Mouse (Mus musculus) heart, embryonic 10.5 days (tissue): Measurements from ENCODE around the gene Tbx4. TPM values are rescaled to one million over a fixed set of nuclear protein-coding genes. Genes with fewer than 3 reads are reported as not detected.

Experiments used
- DNase-seq: peaks from one replicate; pipeline ENCODE4 v3.0.0-alpha.2; 2017; ENCODE audit warnings: low spot score
- H3K27ac ChIP-seq: fragments of 300-500 bp; sonication (generic); 2 replicates; pipeline ENCODE4 v1.5.1; 2016; ENCODE audit warnings: mild to moderate bottlenecking
- H3K27me3 ChIP-seq: fragments of 300-500 bp; sonication (generic); 2 replicates; pipeline ENCODE4 v1.6.1; 2016; ENCODE audit warnings: mild to moderate bottlenecking; ENCODE audit not compliant: poor library complexity, insufficient read depth, severe bottlenecking
- H3K36me3 ChIP-seq: fragments of 300-500 bp; sonication (generic); 2 replicates; pipeline ENCODE4 v1.6.1; 2016; ENCODE audit warnings: mild to moderate bottlenecking, moderate library complexity
- H3K4me1 ChIP-seq: fragments of 300-500 bp; sonication (generic); 2 replicates; pipeline ENCODE4 v1.6.1; 2016; ENCODE audit warnings: mild to moderate bottlenecking
- H3K4me3 ChIP-seq: fragments of 300-500 bp; sonication (generic); 2 replicates; pipeline ENCODE4 v1.5.1; 2016; ENCODE audit warnings: mild to moderate bottlenecking, moderate library complexity
- H3K9me3 ChIP-seq: fragments of 300-500 bp; sonication (generic); 2 replicates; pipeline ENCODE4 v1.6.1; 2016; ENCODE audit warnings: mild to moderate bottlenecking, moderate library complexity
- WGBS: fragments of 180-500 bp; shearing (Covaris S2); methylation state at CpG from one replicate; pipeline ENCODE4 v1.1.7; 2016; 5-methylcytosine and 5-hydroxymethylcytosine counted together
- polyA plus RNA-seq: library from polyadenylated mRNA; unstranded; fragments of >200 nt; fragmentation: Nextera tagmentation; extraction: Ambion mirVana; gene quantifications from 2 replicates; pipeline ENCODE4 v1.2.1, GENCODE M21; 2016

Tbx4 gene
- polyA plus RNA-seq, 1 experiment from 2014 or later: 4.1 TPM

GRCm38 (mm10) chr11:85894136-85894530 is 7.9 kb downstream of the Tbx4 start:
- H3K27ac ChIP-seq: no peak overlapping the region
- H3K4me3 ChIP-seq: no peak overlapping the region
- no peaks in the 10 kb centered on the region for H3K36me3 ChIP-seq
- 4% methylated on average over 3 of the region's 3 CpGs for WGBS
- peaks cover 38% of the 10 kb centered on the region for H3K4me1 ChIP-seq
- DNase-seq: no peak
- H3K27me3 ChIP-seq: peaks cover 99% of the 10 kb centered on the region
- H3K9me3 ChIP-seq: no peaks in the 10 kb centered on the region

DNA sequence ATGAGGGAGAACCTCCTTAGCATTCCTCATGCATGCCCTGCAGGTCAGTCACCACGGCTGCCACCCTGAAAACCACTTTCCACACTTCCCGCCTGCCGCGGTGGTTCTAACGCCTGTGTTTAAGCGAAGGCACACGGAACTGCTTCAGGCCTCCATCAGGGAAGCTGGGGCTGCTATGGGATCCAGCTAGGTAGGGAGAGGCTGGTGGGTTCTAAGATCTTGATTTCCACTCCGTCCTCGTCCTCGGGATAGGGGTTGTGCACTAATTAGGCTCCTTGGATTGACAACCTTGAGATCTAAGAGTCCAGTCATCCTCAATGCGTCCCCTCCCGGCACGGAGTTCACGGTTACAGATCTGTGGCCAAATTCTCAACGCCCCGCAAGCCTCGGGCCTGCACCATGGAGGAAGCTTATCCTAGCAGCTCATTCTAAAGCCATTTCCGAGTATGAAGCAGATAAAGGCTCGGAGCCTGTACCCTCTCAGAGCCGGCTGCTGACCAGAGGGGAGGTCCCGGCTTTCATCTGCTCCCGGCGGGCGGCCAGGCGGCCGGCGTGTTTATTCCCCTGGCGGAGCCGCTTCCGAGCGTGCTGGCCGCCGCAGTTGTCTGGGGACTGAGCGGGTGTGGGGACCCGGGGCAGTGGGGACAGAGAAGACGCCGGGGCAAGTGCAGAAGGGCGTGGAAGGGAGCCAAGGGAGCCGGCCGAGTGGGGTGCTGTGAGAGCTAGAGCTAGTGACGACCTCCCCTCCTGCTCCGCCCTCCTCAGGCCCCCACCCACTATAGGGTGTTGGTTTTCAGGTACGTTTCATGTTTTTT is 8.7 kb downstream of the Tbx4 start:
- H3K36me3 ChIP-seq: 0 out of 2 replicates have a peak, but pooled peaks cover 3% of the 10 kb centered on the region
- peak overlapping the region; percentile 6 for H3K27ac ChIP-seq
- DNase-seq: no peak
- peaks cover 33% of the 10 kb centered on the region for H3K4me1 ChIP-seq
- H3K27me3 ChIP-seq: peaks cover 99% of the 10 kb centered on the region
- WGBS: 1% methylated on average over 43 of the region's 43 CpGs
- no peaks in the 10 kb centered on the region for H3K9me3 ChIP-seq
- H3K4me3 ChIP-seq: peak overlapping the region; percentile 61

GRCm38 (mm10) chr11:85896335-85896985 is 10.2 kb downstream of the Tbx4 start:
- H3K36me3 ChIP-seq: peaks cover 6% of the 10 kb centered on the region; the same call in 1 of the 2 replicates
- H3K9me3 ChIP-seq: no peaks in the 10 kb centered on the region
- H3K27ac ChIP-seq: no peak overlapping the region
- no peak for DNase-seq
- H3K4me3 ChIP-seq: peak overlapping the region; percentile 1; the same call in 1 of the 2 replicates
- peaks cover 18% of the 10 kb centered on the region for H3K4me1 ChIP-seq
- H3K27me3 ChIP-seq: peaks cover 99% of the 10 kb centered on the region
- WGBS: 38% methylated on average over 12 of the region's 13 CpGs

GRCm38 (mm10) chr11:85900291-85900690 is 14.1 kb downstream of the Tbx4 start:
- Histone ChIP-seq H3K4me1 (peaks cover 10% of the 10 kb centered on the region), H3K4me3 (no peak overlapping the region), H3K36me3 (peaks cover 10% of the 10 kb centered on the region; the same call in 1 of the 2 replicates), H3K9me3 (no peaks in the 10 kb centered on the region), H3K27ac (no peak overlapping the region), H3K27me3 (peaks cover 87% of the 10 kb centered on the region)
- no peak for DNase-seq

GRCm38 (mm10) chr11:85909514-85909913 is 23.3 kb downstream of the Tbx4 start:
- Histone ChIP-seq H3K27me3 (peaks cover 38% of the 10 kb centered on the region), H3K4me3 (no peak overlapping the region), H3K36me3 (no peaks in the 10 kb centered on the region; the same call in 1 of the 2 replicates), H3K27ac (peak overlapping the region; percentile 81), H3K9me3 (no peaks in the 10 kb centered on the region), H3K4me1 (peaks cover 34% of the 10 kb centered on the region)
- DNase-seq: no peak
- WGBS: 58% methylated on average over 4 of the region's 4 CpGs

DNA sequence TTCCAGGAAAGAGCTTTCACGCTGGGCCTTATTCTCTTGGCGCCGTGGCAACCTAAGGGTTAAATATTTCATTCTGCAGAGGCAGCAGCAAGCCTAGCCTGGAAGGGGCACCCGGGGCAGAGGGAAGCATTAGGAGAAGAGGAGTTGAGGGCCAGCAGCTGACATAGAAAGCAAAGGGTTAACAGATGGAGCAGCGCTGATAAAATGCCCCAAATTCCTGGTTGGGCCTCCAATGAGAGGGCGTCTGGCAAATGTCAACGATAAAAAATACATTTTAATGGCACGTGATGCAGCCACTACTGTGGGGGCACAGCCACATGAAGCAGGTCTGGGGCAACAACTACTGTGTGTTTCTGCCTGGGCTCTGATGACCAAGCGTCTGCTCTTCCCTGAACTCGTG is 23.9 kb downstream of the Tbx4 start:
- Histone ChIP-seq H3K4me3 (0 out of 2 replicates have a peak overlapping the region, but pooled peaks have one; percentile 15), H3K36me3 (no peaks in the 10 kb centered on the region; the same call in 1 of the 2 replicates), H3K27me3 (peaks cover 43% of the 10 kb centered on the region), H3K4me1 (peaks cover 34% of the 10 kb centered on the region), H3K9me3 (no peaks in the 10 kb centered on the region), H3K27ac (peak overlapping the region; percentile 81)
- no peak for DNase-seq
- WGBS: 14% methylated on average over 10 of the region's 10 CpGs

DNA sequence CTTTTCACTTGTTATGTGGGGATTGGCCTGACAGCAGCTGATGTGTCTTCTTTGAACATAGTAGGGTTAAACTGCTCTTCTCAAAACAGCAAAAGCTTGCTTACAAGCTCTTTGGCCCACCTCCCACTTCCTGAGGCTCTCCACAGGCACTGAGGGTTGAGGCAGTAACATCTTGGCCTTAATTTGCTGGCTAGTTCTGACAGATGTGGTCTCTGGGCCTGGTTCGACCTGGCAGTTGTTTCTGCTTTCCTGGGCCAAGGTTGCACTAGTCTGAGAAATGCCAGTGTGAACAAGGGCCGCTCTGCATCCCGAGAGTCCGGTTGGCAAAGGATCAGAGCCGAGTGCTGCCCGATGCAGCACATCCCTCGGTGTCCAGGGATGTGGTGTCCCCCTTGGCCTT is 27.3 kb downstream of the Tbx4 start:
- Histone ChIP-seq H3K4me1 (peaks cover 60% of the 10 kb centered on the region), H3K27me3 (peaks cover 51% of the 10 kb centered on the region), H3K36me3 (no peaks in the 10 kb centered on the region; the same call in 1 of the 2 replicates), H3K9me3 (no peaks in the 10 kb centered on the region), H3K27ac (no peak overlapping the region), H3K4me3 (no peak overlapping the region)
- no peak for DNase-seq
- WGBS: 83% methylated on average over 7 of the region's 7 CpGs

GRCm38 (mm10) chr11:85917091-85917992 is 31.1 kb downstream of the Tbx4 start:
- H3K27me3 ChIP-seq: peaks cover 72% of the 10 kb centered on the region

GRCm38 (mm10) chr11:85917993-85918325 is 31.7 kb downstream of the Tbx4 start:
- Histone ChIP-seq H3K27ac (no peak overlapping the region), H3K9me3 (no peaks in the 10 kb centered on the region), H3K36me3 (no peaks in the 10 kb centered on the region), H3K4me1 (peaks cover 30% of the 10 kb centered on the region), H3K4me3 (no peak overlapping the region), H3K27me3 (peaks cover 74% of the 10 kb centered on the region)
- no peak for DNase-seq
- 12% methylated on average over 11 of the region's 11 CpGs for WGBS

More at GRCm38 (mm10) chr11:85917091-85917992, 31.1 kb downstream of the Tbx4 start:
- Histone ChIP-seq H3K27ac (0 out of 2 replicates have a peak overlapping the region, but pooled peaks have one; percentile 6), H3K4me3 (no peak overlapping the region), H3K9me3 (no peaks in the 10 kb centered on the region), H3K4me1 (peaks cover 30% of the 10 kb centered on the region), H3K36me3 (no peaks in the 10 kb centered on the region; the same call in 1 of the 2 replicates)
- WGBS: 42% methylated on average over 12 of the region's 12 CpGs
- DNase-seq: no peak

DNA sequence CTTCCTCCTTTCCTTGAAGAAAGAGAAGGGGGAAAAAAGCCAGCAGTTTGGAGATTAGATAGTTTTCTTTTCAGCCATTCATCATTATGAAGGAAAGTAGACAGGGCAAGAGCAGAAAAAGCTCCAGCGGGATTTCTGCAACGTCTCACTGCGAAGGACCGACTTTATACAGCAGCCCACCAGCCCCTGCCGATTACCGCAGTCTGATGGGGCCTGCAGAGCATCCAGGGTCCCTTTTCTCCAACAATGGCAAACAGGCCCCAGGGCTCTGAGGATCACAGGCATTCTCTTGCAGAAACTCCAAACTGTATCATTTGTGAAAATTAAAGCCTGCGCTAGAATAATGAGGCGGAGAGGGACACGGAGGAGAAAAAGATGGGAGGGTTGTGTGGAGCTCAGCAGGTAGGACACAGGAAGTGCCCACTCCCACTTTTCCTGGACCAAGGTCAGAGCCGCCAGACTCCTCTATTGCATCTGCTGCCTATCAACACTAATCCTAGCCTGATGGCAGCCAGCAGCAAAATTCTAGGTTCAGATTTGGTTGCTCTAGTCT is 32.2 kb downstream of the Tbx4 start:
- Histone ChIP-seq H3K36me3 (no peaks in the 10 kb centered on the region), H3K9me3 (no peaks in the 10 kb centered on the region), H3K4me1 (peaks cover 30% of the 10 kb centered on the region), H3K27me3 (peaks cover 76% of the 10 kb centered on the region), H3K27ac (no peak overlapping the region), H3K4me3 (no peak overlapping the region)
- no peak for DNase-seq
- 38% methylated on average over 10 of the region's 10 CpGs for WGBS

DNA sequence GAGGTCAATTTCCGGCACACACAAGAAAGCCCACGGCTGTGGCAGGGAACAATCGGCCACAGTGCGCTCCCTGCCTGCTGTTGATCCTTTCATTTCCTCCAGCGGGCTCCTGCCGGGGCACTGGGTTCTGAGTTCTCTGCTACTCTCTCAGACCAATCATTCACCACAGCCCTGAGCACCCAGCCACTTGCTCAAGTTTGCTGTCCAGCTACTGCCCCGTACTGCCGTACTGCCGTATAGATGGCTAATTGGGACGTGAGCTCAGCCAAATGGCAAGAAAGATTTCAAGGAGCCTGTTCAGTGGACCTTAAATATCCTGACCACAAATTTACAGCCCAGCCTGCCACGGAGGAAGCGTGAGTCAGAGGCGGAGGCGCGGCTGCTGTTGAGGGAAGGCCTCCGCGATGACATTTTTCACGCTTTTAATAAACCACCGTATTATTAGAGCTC is 39.1 kb downstream of the Tbx4 start:
- no peak for DNase-seq
- peaks cover 87% of the 10 kb centered on the region for H3K27me3 ChIP-seq
- no peak overlapping the region for H3K27ac ChIP-seq
- H3K36me3 ChIP-seq: no peaks in the 10 kb centered on the region
- WGBS: 11% methylated on average over 19 of the region's 19 CpGs
- peak overlapping the region; percentile 49 for H3K4me3 ChIP-seq
- peaks cover 10% of the 10 kb centered on the region for H3K4me1 ChIP-seq
- no peaks in the 10 kb centered on the region for H3K9me3 ChIP-seq

- no peak for DNase-seq
- Histone ChIP-seq H3K9me3 (no peaks in the 10 kb centered on the region), H3K27me3 (peaks cover 77% of the 10 kb centered on the region), H3K36me3 (no peaks in the 10 kb centered on the region), H3K4me1 (peaks cover 10% of the 10 kb centered on the region), H3K27ac (no peak overlapping the region), H3K4me3 (peak overlapping the region; percentile 33; the same call in 1 of the 2 replicates)
- WGBS: 7% methylated on average over 16 of the region's 16 CpGs
Observed at GRCm38 (mm10) chr11:85926287-85926764, 40.1 kb downstream of the Tbx4 start.
